Mouse (Mus musculus) spleen, adult 18-20 months (tissue): ENCODE measurements around the gene Pomgnt1.

Source experiments
- DNase-seq, 2 experiments: peaks; one replicate each; pipeline ENCODE4 v3.0.0; 2022; ENCODE audit warnings: mixed read lengths in 2 of 2

Gene Pomgnt1

GRCm38 (mm10) chr4:116123602-116124519 is at the start of gene Pomgnt1, which contains the start of gene Rad54l:
Gene Pomgnt1 (plus strand): TSS chr4:116123840.
Gene Rad54l (minus strand): TSS chr4:116123690.
- DNase-seq: peak; percentile 56 to 66

GRCm38 (mm10) chr4:116074145-116074675 is 49.4 kb upstream of the Pomgnt1 start:
- DNase-seq: no peak

GRCm38 (mm10) chr4:116074861-116075620 is 48.6 kb upstream of the Pomgnt1 start, which contains the start of the genes Uqcrh and Lrrc41:
Gene Uqcrh (minus strand): TSS chr4:116075071.
Gene Lrrc41 (plus strand): TSS chr4:116075269.
- DNase-seq: peak; percentile 87 to 94

GRCm38 (mm10) chr4:116075631-116076368 is 47.8 kb upstream of the Pomgnt1 start:
- peak; percentile 63 to 74 for DNase-seq

- peak in 1 of 2 experiments; percentile 44 for DNase-seq
Observed at GRCm38 (mm10) chr4:116076369-116077231, 47.0 kb upstream of the Pomgnt1 start.

- DNase-seq: no peak
Observed at GRCm38 (mm10) chr4:116077240-116078095, 46.2 kb upstream of the Pomgnt1 start.

- DNase-seq: no peak
Observed at GRCm38 (mm10) chr4:116088510-116089249, 35.0 kb upstream of the Pomgnt1 start.

GRCm38 (mm10) chr4:116096291-116096690 is 27.3 kb upstream of the Pomgnt1 start:
- no peak for DNase-seq

GRCm38 (mm10) chr4:116097211-116097610 is 26.4 kb upstream of the Pomgnt1 start:
- DNase-seq: no peak

GRCm38 (mm10) chr4:116100959-116101358 is 22.7 kb upstream of the Pomgnt1 start:
- no peak for DNase-seq

- no peak for DNase-seq
Observed at GRCm38 (mm10) chr4:116105278-116105677, 18.4 kb upstream of the Pomgnt1 start.

- DNase-seq: no peak
Observed at GRCm38 (mm10) chr4:116110695-116111094, 12.9 kb upstream of the Pomgnt1 start.

- DNase-seq: no peak
Observed at GRCm38 (mm10) chr4:116111486-116111885, 12.2 kb upstream of the Pomgnt1 start.

GRCm38 (mm10) chr4:116122762-116123161 is 878 bp upstream of the Pomgnt1 start:
- DNase-seq: no peak

GRCm38 (mm10) chr4:116125803-116126386 is 2.3 kb downstream of the Pomgnt1 start:
- DNase-seq: no peak

- DNase-seq: no peak
Observed at GRCm38 (mm10) chr4:116127956-116128355, 4.3 kb downstream of the Pomgnt1 start.

- no peak for DNase-seq
Observed at GRCm38 (mm10) chr4:116133126-116133525, 9.5 kb downstream of the Pomgnt1 start.

- DNase-seq: no peak
Observed at GRCm38 (mm10) chr4:116134990-116135389, 11.3 kb downstream of the Pomgnt1 start.

GRCm38 (mm10) chr4:116137421-116137996 is 13.9 kb downstream of the Pomgnt1 start:
- peak; percentile 28 to 37 for DNase-seq
